Mouse (Mus musculus) G1E (cell line): ENCODE measurements around the gene Agtrap. TPM values are rescaled to one million over a fixed set of nuclear protein-coding genes. Genes with fewer than 3 reads are reported as not detected.

ENCODE experiments used
- ATAC-seq: 2 replicates; pipeline ENCODE4 v1.8.0; 2016; ENCODE audit warnings: mild to moderate bottlenecking; ENCODE audit not compliant: insufficient number of reproducible peaks, poor library complexity, low FRiP score, severe bottlenecking; ENCODE audit errors: extremely low read depth
- DNase-seq: peaks from one replicate; pipeline ENCODE4 v3.0.0; 2012; ENCODE audit warnings: low spot score
- H3K27me3 ChIP-seq: 2 replicates; pipeline ENCODE4 v1.6.1; 2012; ENCODE audit warnings: mild to moderate bottlenecking, low read length, inconsistent platforms; ENCODE audit not compliant: insufficient read depth
- H3K36me3 ChIP-seq: replicated peaks from 2 replicates; pipeline ENCODE3; 2012; ENCODE audit warnings: mild to moderate bottlenecking, inconsistent platforms
- H3K4me1 ChIP-seq: 2 replicates; pipeline ENCODE4 v1.6.1; 2012; ENCODE audit warnings: low read depth, low read length, inconsistent platforms, mixed read lengths; ENCODE audit not compliant: insufficient read depth
- H3K4me3 ChIP-seq: 2 replicates; pipeline ENCODE4 v1.5.1; 2012; ENCODE audit warnings: low read depth, mild to moderate bottlenecking, inconsistent platforms, low read length, moderate library complexity, mixed read lengths
- H3K9me3 ChIP-seq: replicated peaks from 2 replicates; pipeline ENCODE4 v1.6.1; 2012; ENCODE audit warnings: inconsistent platforms
- CTCF ChIP-seq: IDR thresholded peaks from 2 replicates; pipeline ENCODE4 v1.5.1; 2012; ENCODE audit warnings: low read depth, low read length, inconsistent platforms, mixed read lengths
- GATA1 ChIP-seq: IDR thresholded peaks from 2 replicates; pipeline ENCODE4 v1.6.1; 2012; ENCODE audit warnings: borderline replicate concordance, low read length, inconsistent platforms, mixed read lengths
- GATA2 ChIP-seq: IDR thresholded peaks from 2 replicates; pipeline ENCODE4 v1.6.1; 2012; ENCODE audit warnings: low read depth, low read length, inconsistent platforms, borderline replicate concordance
- POLR2AphosphoS5 ChIP-seq: IDR thresholded peaks from 2 replicates; pipeline ENCODE4 v1.6.1; 2012; ENCODE audit warnings: low read depth, low read length, inconsistent platforms; ENCODE audit not compliant: insufficient replicate concordance
- TAL1 ChIP-seq: conservative IDR thresholded peaks from 2 replicates; pipeline ENCODE4 v1.6.1; 2012; ENCODE audit warnings: low read depth, low read length, inconsistent platforms, mixed read lengths
- polyA plus RNA-seq: library from polyadenylated mRNA; stranded (reverse); fragments of >175 nt; gene quantifications from 2 replicates; pipeline ENCODE4 v1.2.3, GENCODE M21; 2012
- total RNA-seq, 2 experiments: library from RNA; stranded (forward) in 1 of 2; stranded (reverse) in 1 of 2; fragments of 200-1000 nt in 1 of 2; fragments of >200 nt in 1 of 2; fragmentation: Nextera tagmentation in 1 of 2; gene quantifications; 2 replicates each; pipeline ENCODE4 v1.2.3; 2014 to 2017

The Agtrap gene
- total and polyA plus RNA-seq, 3 experiments: 6.4 to 9.4 (median 7.7) TPM

DNA sequence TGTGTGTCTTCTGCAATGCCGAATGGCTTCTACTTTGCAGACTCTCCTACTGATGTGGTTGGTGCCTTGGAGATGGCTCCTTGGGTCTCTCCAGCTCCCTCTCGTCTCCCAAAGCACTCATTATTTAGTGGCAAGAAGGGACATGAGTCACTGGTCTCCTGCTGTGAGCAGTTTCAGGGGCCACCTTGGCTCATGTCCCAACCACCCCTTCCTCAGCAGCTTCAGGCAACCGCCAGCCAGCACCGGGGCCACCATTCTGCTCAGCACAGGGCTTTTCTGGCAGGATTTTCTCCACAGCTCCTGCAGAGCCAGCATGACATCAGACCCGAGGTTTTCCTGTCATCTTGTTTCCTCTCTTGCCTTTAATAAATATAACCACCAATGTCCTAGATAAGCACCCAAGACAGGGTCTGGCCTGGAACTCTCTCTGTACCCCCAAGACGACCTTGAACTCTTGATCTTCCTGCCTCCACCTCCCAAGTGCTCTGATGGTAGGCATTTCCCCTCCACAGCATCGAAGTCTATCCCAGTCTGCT is 20.8 kb upstream of the Agtrap start:
- ATAC-seq: no peak

DNA sequence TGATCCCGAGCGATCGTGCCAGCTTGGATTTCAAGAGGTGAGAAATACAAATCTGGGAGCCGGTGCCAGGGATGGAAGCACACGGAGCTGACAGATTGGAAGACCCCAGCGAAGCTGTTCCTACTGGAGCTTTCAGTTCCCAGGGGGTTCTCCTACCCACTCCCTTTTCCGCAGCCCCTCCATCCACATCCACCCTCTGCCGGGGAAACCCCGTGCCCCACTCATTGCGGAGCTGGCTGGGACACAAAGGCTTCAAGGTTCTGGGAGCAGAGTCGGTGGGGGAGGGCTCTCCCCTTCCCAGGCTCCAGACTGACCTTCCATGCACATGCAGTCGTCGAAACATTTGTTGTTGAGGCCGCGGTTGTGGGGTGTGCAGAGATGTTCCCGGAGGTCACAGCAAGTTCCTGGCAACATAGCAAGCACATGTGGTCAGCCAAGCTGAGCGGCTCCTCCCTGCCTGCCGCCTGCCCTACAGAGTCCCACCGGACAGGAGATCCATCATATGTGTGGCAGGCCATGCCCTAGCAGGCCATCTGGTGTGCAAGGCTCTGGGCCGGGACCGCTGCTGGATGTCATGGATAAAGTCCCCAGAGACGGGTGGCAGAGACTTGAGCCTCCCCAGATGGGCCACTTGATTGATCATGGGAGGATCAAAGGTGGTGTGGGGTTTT is 19.9 kb upstream of the Agtrap start:
- DNase-seq (no peak), ATAC-seq (no peak)
- Histone ChIP-seq H3K4me3 (no peak overlapping the region), H3K36me3 (no peaks in the 10 kb centered on the region), H3K27me3 (peaks cover 29% of the 10 kb centered on the region; the same call in 1 of the 2 replicates), H3K4me1 (no peaks in the 10 kb centered on the region; the same call in 1 of the 2 replicates), H3K9me3 (no peaks in the 10 kb centered on the region)
- TF ChIP-seq POLR2AphosphoS5: no peak
- no peak for TF ChIP-seq GATA1
- TF ChIP-seq TAL1: no peak
- no peak for TF ChIP-seq CTCF
- TF ChIP-seq GATA2: no peak

More for the DNA sequence above, 20.8 kb upstream of the Agtrap start:
- no peak for DNase-seq
- no peaks in the 10 kb centered on the region; the same call in 1 of the 2 replicates for H3K4me1 ChIP-seq
- H3K36me3 ChIP-seq: no peaks in the 10 kb centered on the region
- H3K27me3 ChIP-seq: peaks cover 36% of the 10 kb centered on the region; the same call in 1 of the 2 replicates
- H3K9me3 ChIP-seq: no peaks in the 10 kb centered on the region
- no peak for TF ChIP-seq POLR2AphosphoS5
- TF ChIP-seq GATA1: no peak
- no peak for TF ChIP-seq CTCF
- no peak for TF ChIP-seq GATA2
- no peak for TF ChIP-seq TAL1
- no peak overlapping the region for H3K4me3 ChIP-seq

DNA sequence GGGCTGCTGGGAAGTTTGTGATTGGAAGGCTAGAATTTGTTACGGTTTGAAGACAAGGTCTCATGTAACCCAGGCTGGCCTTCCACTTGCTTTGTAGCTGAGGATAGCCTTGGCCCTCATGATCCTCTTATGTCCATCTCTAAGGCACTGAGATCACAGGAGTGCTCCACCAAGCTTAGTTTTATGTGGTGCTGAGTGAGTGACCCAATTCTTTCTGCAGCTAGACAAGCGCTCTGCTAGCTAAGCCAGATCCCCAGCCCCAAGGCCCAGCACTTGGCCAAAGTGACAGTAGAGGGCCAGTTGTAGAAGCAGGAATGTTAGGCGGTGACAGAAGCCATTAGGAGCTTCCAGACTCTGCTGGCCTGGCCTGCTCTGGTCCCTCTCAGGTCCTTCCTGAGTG is 16.3 kb upstream of the Agtrap start:
- ATAC-seq: no peak
- H3K27me3 ChIP-seq: peaks cover 33% of the 10 kb centered on the region; the same call in 1 of the 2 replicates
- H3K4me1 ChIP-seq: no peaks in the 10 kb centered on the region; the same call in 1 of the 2 replicates
- H3K36me3 ChIP-seq: no peaks in the 10 kb centered on the region
- TF ChIP-seq GATA1: no peak
- TF ChIP-seq POLR2AphosphoS5: no peak
- TF ChIP-seq GATA2: no peak
- no peak for TF ChIP-seq TAL1
- no peak for TF ChIP-seq CTCF
- H3K9me3 ChIP-seq: no peaks in the 10 kb centered on the region
- no peak overlapping the region for H3K4me3 ChIP-seq
- no peak for DNase-seq

DNA sequence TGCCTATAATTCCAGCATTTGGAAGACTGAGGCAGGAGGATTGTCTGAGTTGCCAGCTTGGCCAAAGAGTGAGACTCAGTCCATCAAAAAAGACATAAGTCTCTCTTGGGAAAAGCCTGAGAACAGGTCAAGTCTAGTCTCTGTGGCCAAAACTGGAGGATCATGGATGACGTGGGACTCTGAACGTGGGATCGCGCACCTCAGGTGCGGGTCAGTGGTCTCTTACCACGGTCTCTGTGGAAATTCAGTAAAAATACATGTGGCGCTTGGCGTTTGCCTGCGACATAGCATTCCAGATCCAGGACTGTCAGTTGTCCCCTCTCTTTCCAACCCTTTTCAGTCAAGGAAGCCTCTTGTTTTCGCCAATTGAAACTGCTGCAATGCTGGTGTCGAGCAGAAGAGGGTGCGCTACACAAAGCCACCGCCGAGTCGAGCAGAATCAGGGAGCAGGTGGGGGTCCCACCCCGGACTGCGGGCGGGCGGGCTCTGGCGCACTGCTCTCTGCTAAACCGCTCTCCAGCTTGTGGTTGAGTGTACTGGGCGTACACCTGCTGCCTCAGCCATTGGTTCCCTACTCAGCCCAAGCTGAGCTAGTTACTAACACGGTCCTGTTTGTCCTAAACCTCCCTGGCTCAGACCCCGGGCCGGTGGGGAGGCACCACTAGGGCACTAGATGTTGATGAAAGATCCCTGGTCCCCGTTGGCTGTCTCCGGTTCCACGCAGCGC is 14.1 kb upstream of the Agtrap start:
- Histone ChIP-seq H3K27me3 (peaks cover 33% of the 10 kb centered on the region; the same call in 1 of the 2 replicates), H3K4me1 (no peaks in the 10 kb centered on the region), H3K36me3 (no peaks in the 10 kb centered on the region), H3K9me3 (no peaks in the 10 kb centered on the region), H3K4me3 (no peak overlapping the region)
- TF ChIP-seq GATA1 (no peak), POLR2AphosphoS5 (no peak), GATA2 (no peak), TAL1 (no peak), CTCF (no peak)
- DNase-seq (no peak), ATAC-seq (no peak)

DNA sequence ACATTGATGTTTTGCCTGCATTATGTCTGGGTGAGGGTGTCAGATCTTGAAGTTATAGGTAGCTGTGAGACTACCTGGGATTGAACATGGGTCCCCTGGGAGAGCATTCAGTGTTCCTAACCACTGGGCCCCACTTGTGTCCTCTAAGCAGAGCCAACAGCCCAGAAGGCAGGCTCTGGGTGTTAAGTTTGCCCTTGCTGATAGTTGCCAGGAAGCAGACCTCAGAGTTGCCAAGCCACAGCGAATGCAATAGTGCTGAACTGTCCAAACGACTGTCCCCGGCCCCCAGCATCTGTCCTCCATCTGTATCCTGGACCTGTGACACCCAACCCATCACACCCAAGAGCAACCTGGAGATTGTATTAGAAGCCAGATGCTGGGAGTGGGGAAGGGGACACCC is 10.8 kb upstream of the Agtrap start:
- H3K9me3 ChIP-seq: no peaks in the 10 kb centered on the region
- DNase-seq (no peak), ATAC-seq (no peak)
- H3K27me3 ChIP-seq: peaks cover 31% of the 10 kb centered on the region; the same call in 1 of the 2 replicates
- no peaks in the 10 kb centered on the region for H3K36me3 ChIP-seq
- no peak overlapping the region for H3K4me3 ChIP-seq
- TF ChIP-seq CTCF (no peak), POLR2AphosphoS5 (no peak), GATA1 (no peak), TAL1 (no peak), GATA2 (no peak)
- H3K4me1 ChIP-seq: peaks cover 6% of the 10 kb centered on the region

DNA sequence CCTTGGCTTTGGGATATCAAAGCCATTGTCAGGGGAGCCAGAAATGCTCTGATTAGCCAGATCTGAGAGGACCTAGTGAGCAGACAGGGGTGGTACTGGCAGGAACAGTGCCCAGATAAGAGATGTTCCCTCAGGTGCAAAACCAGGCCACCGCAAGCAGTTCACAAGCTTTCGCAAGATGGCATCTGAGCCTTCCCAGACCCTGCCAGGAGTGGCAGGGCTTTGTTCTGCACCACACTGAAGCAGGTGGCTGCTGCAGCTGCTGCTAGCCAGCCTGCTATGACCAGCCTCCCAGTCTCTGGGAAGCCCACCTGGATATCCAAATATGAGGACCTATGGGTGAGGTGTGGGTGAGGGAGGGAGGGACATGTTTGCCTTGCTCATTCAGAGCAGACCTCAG is 10.1 kb upstream of the Agtrap start:
- H3K4me3 ChIP-seq: no peak overlapping the region
- H3K4me1 ChIP-seq: peaks cover 6% of the 10 kb centered on the region
- peaks cover 31% of the 10 kb centered on the region; the same call in 1 of the 2 replicates for H3K27me3 ChIP-seq
- no peak for TF ChIP-seq GATA1
- TF ChIP-seq CTCF: no peak
- no peak for TF ChIP-seq GATA2
- TF ChIP-seq TAL1: no peak
- TF ChIP-seq POLR2AphosphoS5: no peak
- ATAC-seq: no peak
- H3K9me3 ChIP-seq: no peaks in the 10 kb centered on the region
- no peaks in the 10 kb centered on the region for H3K36me3 ChIP-seq
- no peak for DNase-seq
